Mouse (Mus musculus): ENCODE results near the gene Arhgap35.
A peak's percentile ranks its signal among the peaks of the same experiment; 100 is the strongest.
"Not testable (repeated sequence)": the region's sequence is repeated elsewhere in the genome, so short reads cannot be mapped to it uniquely, and the experiment has no call there.

The Arhgap35 gene

GRCm38 (mm10) chr7:16614888-16615715, at the start of gene Arhgap35:
Arhgap35 (minus strand) TSS chr7:16614993.
- peak; percentile 99 for DNase-seq (ENCODE audit: low spot score in 2 of 2)

DNA sequence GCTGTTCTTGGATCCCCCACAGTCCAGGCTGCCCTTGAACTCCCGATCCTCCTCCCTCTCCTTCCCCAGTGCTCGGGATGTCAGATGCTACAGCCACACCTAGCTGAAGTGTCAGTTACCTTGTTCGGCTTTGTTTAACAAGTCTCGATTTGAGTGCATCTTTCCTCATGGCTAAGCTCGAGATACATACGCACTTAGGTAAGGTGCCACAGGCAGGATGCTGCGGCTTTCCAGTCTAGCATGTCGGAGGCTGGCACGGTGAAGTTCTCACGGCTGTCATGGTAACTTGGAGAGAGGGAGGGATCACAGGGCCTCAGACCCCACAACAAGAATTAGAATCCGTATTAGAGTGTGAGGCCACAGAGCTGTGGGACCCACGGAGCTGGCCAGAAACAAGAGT, 29.5 kb upstream of the Arhgap35 start:
- DNase-seq (ENCODE audit: low spot score in 2 of 2): no peak

GRCm38 (mm10) chr7:16643106-16643505, 28.3 kb upstream of the Arhgap35 start:
- not testable (repeated sequence) for DNase-seq (ENCODE audit: low spot score in 2 of 2)

GRCm38 (mm10) chr7:16639028-16639427, 24.2 kb upstream of the Arhgap35 start:
- DNase-seq (ENCODE audit: low spot score in 2 of 2): peak; percentile 55 to 85

- no peak for DNase-seq (ENCODE audit: low spot score in 2 of 2)
These were observed 20.3 kb upstream of the Arhgap35 start for GRCm38 (mm10) chr7:16635116-16635515.

GRCm38 (mm10) chr7:16633913-16634312, 19.1 kb upstream of the Arhgap35 start:
- DNase-seq (ENCODE audit: low spot score in 2 of 2): not testable (repeated sequence)

GRCm38 (mm10) chr7:16631932-16632331, 17.1 kb upstream of the Arhgap35 start:
- DNase-seq (ENCODE audit: low spot score in 2 of 2): no peak

GRCm38 (mm10) chr7:16631025-16631424, 16.2 kb upstream of the Arhgap35 start:
- no peak for DNase-seq (ENCODE audit: low spot score in 2 of 2)

DNA sequence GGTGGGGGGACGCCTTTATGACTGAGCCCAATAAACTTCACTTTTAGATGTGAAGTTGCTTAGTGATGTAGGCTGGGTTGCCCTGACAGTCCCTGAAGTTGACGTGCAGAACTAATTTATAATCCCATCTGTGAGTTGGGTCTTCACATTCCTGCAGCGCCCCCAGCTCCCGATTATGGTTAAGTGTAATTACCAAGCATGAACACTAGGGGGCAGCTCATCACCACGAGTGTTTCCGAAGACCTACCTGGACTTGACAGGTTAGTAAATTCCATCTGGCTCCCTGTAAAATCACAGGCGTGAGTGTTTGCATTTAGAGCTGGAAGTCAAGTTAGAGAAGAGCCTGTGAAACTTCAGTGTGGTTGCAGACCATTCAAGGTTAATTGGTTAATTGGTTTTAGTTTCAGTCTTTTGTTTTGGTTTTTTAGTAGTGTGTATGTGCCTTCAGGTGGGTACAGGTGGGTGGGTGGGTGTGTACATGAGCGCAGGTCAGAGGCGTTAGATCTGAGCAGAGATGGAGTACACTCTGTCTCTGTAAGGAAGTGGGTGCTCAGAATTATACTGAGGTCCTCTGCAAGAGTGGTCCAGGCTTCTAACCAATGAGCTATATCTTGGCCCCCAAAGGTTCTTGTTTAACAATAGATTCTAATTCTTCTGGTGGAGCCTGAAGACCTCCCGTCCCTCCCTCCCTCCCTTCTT, 15.0 kb upstream of the Arhgap35 start:
- DNase-seq (ENCODE audit: low spot score in 2 of 2): no peak

DNA sequence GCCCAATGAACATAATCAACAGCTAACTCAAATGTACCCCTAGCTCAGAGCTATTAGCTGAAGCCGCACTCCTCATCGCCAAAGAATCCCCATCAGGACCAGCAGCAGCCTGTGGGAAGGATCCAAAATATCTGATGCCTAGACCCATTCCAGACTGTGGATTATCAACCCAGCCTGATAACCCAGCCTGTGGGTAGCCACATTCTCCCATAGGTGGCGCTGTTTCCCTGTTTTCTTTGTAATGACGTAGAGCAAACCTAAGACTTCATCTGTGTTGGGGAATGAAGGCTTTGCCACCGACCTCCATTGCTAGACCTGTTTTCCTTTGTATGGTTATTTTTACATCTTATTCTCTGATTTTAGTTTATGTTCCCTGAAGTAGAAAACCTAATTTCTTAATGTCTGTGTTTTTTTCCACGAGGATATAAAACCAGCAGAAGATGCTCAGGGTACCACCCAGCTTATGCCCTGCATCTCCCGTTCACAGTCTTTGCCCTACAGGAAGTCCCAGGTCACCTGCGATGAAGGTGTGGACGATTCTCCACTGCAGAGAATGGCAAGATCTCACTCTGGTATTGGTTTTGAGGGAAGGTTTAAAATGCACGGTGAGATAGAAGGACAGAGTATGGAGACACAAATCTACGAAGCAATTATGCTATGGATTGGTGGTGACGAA, 13.4 kb upstream of the Arhgap35 start:
- DNase-seq (ENCODE audit: low spot score in 2 of 2): peak in 1 of 2 experiments; percentile 52

GRCm38 (mm10) chr7:16623687-16624086, 8.9 kb upstream of the Arhgap35 start:
- DNase-seq (ENCODE audit: low spot score in 2 of 2): no peak

- DNase-seq (ENCODE audit: low spot score in 2 of 2): no peak
These were observed 8.3 kb upstream of the Arhgap35 start for GRCm38 (mm10) chr7:16623131-16623530.

- peak; percentile 47 to 72 for DNase-seq (ENCODE audit: low spot score in 2 of 2)
These were observed 6.4 kb upstream of the Arhgap35 start for GRCm38 (mm10) chr7:16621066-16621622.

- DNase-seq (ENCODE audit: low spot score in 2 of 2): peak; percentile 87 to 88
These were observed 3.9 kb upstream of the Arhgap35 start for GRCm38 (mm10) chr7:16618661-16619211.

DNA sequence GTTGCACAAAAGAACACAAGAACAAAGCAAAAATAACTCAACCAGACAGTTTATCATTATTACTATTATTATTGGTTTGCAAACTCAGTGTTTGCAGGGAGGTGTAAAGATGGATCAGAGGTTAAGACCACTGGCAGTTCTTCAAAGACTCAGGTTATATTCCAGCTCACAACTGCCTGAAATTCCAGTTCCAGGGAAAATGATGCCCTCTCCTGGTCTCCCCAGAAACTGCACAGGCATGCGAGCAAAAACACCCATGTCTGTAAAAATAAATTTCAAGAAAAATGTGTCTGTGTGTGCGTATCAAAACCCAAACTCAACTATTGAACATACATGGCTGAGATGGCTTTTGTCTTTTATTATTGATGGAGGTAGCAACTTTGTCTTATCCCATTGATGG, 2.3 kb upstream of the Arhgap35 start:
- peak in 1 of 2 experiments; percentile 63 for DNase-seq (ENCODE audit: low spot score in 2 of 2)

- peak in 1 of 2 experiments; percentile 69 for DNase-seq (ENCODE audit: low spot score in 2 of 2)
These were observed 464 bp downstream of the Arhgap35 start for GRCm38 (mm10) chr7:16614171-16614887.

DNA sequence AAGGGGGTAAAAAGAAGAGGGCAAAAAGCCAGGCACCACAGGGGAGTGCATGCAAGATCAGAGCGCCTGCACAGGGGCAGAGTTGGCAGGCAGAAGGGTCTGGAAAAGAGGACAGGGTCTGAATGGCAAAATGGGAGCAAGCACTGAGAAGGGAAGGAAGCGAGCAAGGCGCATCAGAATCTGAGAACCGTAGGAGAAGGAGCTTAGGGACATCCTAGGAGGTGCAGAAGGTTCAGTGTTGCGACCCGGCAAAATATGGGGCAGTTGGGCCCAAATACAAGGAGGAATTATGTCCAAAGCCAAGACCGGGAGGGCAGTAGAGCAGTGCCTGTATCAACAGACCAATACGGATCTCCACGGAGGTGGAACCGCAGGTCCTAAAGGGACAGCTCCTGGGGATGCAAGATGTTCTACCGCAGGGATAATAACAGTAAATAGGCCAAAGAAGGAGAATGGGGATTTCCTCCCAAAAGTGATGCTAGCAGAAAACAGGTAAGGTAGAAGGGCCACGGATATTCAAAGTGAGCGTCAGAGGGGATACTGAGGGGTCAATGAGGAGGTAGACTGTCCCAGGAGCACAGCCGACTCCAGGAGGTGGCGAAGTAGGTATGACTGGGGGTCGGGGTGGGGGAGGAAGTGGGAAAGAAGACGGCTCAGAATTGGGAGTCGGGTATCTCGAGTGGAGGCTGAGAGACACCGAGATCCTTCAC, 1.2 kb downstream of the Arhgap35 start:
- DNase-seq (ENCODE audit: low spot score in 2 of 2): no peak

GRCm38 (mm10) chr7:16610345-16610744, 4.4 kb downstream of the Arhgap35 start:
- no peak for DNase-seq (ENCODE audit: low spot score in 2 of 2)

DNA sequence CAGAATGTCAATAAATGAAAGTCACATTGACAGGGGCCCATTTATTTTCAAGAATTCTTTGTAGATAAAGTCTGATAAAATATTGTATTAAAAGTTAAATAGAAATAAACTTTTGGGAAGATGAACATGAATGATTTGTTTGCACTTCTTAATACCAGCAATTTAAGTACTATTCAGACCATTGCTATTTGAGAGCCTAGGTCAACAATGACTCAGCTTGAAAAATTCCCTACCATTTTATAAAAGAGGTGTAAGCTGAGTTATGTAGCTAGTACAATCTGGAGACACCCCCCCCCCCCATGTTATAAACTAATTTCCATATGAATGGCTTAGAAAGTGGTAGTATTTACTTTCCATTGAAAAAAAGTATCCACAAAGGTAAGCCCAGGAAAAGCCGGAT, 5.8 kb downstream of the Arhgap35 start:
- no peak for DNase-seq (ENCODE audit: low spot score in 2 of 2)

DNA sequence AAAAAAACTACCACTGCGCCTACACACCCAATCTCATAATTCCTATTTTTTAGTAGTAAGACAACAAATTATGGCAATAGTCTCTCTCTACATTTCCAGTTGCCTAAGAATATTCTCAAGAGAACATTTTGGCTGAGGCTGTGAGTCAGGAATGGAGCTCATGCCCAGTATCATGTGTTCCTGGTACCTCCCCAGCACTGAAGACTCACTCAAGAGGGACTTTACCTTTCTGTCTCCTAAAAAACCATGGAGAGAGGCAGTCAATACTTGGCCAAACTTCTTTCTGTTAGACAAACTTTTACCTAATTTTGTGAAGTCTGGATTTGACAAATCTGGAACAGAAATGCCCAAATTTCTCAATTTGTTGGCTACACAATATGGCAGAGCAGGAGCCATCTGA, 6.7 kb downstream of the Arhgap35 start:
- DNase-seq (ENCODE audit: low spot score in 2 of 2): no peak
